Mouse (Mus musculus): ENCODE data around the gene Golph3.

DNA sequence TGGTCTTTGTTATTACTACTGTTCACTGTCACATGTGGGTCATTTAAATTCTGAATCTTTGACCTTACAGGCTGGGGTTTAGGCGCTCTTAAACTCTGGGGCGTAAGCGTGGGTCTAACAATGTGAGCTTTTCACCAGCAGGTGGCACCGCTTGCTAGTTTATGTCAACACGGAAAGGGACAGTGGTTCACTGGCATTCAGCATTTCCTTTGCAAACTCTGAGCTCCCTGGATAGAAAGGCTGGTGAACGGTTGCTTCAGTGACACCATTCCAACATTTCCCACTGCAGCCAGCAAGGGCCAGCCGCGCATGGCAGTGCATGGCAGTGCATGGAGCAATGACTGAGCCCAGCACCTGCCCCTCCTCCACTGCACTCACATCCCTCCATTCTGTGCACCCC, 49.9 kb downstream of the Golph3 start:
- TF ChIP-seq CTCF (IDR thresholded peaks at IDR 0.05; ENCODE audit: low read depth, low read length) (peak; percentile 73), POLR2A (IDR thresholded peaks at IDR 0.05; ENCODE audit: insufficient read depth, low read length) (no peak), EP300 (IDR thresholded peaks at IDR 0.05; ENCODE audit: insufficient read depth, low read depth, low read length) (no peak)

All from ES-Bruce4 (cell line).